Mouse (Mus musculus) ovary, adult 2 months (tissue): ENCODE measurements around the gene Nt5c. TPM values are rescaled to one million over a fixed set of nuclear protein-coding genes. Genes with fewer than 3 reads are reported as not detected.

ENCODE experiments used
- polyA plus RNA-seq: library from polyadenylated mRNA; depleted of rRNA; stranded (reverse); fragments of >200 nt; gene quantifications from 2 replicates; pipeline ENCODE4 v1.2.3, GENCODE M21; 2012; rRNA removed

Nt5c gene
- 67.3 and 81.9 TPM in 2 replicates for polyA plus RNA-seq

DNA sequence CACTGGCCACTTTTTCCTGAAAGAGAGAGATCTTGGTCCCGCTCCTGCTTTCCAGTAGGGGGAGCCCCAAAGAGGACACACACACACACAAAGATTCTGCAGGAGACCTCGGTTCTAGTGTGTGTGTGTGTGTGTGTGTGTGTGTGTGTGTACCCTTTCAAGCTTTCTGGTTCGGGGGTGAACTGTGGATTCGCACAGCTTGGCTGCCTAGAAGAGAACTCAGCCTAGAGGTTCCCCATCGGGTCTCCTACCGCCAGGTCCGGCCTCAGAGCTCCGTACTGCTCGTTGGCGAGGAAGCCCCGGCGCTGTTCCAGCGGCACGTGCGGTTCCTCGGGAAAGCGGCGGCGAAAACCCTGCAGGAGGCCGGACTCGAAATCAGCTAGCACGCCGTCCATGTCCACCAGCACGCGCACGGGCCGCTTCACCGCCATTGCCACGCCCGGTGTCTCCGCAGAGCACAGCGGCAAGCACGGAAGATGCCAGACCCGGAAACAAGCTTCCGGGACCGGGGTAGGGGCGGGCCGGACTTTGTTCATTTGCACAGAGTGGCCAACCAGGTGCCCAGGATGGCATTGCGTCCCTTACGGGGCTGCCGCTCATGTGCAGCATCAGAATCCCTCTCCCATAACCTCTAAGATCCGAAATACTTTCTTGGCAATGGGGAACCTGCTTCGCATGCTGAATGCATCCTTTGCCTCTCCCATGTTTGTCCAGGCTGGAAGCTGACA lies at the start of gene Nt5c:
Gene Nt5c, minus strand, starts transcription at position 507 of the 728 bp plus-strand sequence.

GRCm38 (mm10) chr11:115536038-115536681 lies 44.5 kb upstream of the Nt5c start, which contains the start of gene Sumo2:
Gene Sumo2, minus strand, starts transcription at chr11:115536276.

GRCm38 (mm10) chr11:115514238-115514663 lies 22.6 kb upstream of the Nt5c start, which contains the start of gene Jpt1:
Gene Jpt1, minus strand, starts transcription at chr11:115514387.

GRCm38 (mm10) chr11:115475025-115475757 lies 16.5 kb downstream of the Nt5c start, which contains the start of gene Armc7:
Gene Armc7, plus strand, starts transcription at chr11:115475667.

DNA sequence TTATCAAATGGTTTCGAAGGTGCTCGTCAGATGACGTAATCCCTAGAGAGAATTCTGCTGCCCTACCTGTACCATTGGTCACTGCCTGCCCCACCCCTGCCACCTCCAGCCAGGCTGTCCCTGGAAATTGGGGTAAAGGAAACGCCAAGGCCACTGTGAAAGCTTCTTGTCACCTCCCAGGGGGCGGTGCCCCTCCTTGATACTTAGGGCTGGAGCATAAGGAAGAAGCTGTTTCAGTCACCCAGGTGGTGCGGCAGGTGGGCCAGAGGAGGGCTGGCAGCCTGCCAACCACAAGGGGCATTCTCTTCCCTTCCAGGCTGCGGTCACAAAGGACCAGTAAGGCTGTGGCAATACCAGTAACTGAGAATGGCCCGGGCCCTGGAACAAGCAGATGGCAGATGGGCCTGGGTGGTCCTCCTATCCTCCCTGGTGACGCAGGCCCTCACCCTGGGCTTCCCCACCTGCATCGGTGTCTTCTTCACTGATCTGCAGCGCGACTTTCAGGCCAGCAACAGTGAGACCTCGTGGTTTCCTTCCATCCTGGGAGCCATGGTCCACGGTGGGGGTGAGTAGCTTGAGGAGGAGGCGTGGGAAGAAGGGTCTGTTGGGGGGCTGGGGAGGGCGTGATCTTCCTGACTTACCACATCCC lies 29.3 kb downstream of the Nt5c start, which contains the start of gene Slc16a5:
Gene Slc16a5, plus strand, starts transcription at position 232 of the 649 bp plus-strand sequence.

Other genes starting within 250 kb of the Nt5c start
- 14.8 and 16.5 TPM in 2 replicates for gene Grin2c, start 224.6 kb downstream of the Nt5c start, polyA plus RNA-seq
- gene Fdxr, start 214.8 kb downstream of the Nt5c start, polyA plus RNA-seq, result 341 and 408 TPM in 2 replicates
- gene Fads6, start 194.2 kb downstream of the Nt5c start, polyA plus RNA-seq, result 45.9 and 48.3 TPM in 2 replicates
- gene Otop2, start 184.7 kb downstream of the Nt5c start, polyA plus RNA-seq, result 0.07 and 0.10 TPM in 2 replicates
- gene Ush1g, start 169.8 kb downstream of the Nt5c start, polyA plus RNA-seq, result 9.8 and 10.6 TPM in 2 replicates
- gene Otop3, start 157.1 kb downstream of the Nt5c start, polyA plus RNA-seq, result not detected in 2 replicates
- 20.6 and 25.5 TPM in 2 replicates for gene Hid1, start 124.1 kb downstream of the Nt5c start, polyA plus RNA-seq
- 38.3 and 39.4 TPM in 2 replicates for gene Cdr2l, start 109.9 kb downstream of the Nt5c start, polyA plus RNA-seq
- 82.6 and 93.1 TPM in 2 replicates for gene Mrpl58, start 88.1 kb downstream of the Nt5c start, polyA plus RNA-seq
- 25.6 and 65.5 TPM in 2 replicates for gene Atp5h, start 71.9 kb downstream of the Nt5c start, polyA plus RNA-seq
- 37.4 and 39.1 TPM in 2 replicates for gene Kctd2, start 71.7 kb downstream of the Nt5c start, polyA plus RNA-seq
- 0.94 and 1.3 TPM in 2 replicates for gene Trim80, start 51.3 kb downstream of the Nt5c start, polyA plus RNA-seq
- 0.41 and 0.72 TPM in 2 replicates for gene Slc16a5, start 29.4 kb downstream of the Nt5c start, polyA plus RNA-seq
- gene Armc7, start 16.2 kb downstream of the Nt5c start, polyA plus RNA-seq, result 11.9 and 15.6 TPM in 2 replicates
- gene Jpt1, start 22.5 kb upstream of the Nt5c start, polyA plus RNA-seq, result 203 and 234 TPM in 2 replicates
- gene Sumo2, start 44.4 kb upstream of the Nt5c start, polyA plus RNA-seq, result 22.0 and 29.5 TPM in 2 replicates
- 51.0 and 59.5 TPM in 2 replicates for gene Nup85, start 72.6 kb upstream of the Nt5c start, polyA plus RNA-seq
- 22.3 and 27.0 TPM in 2 replicates for gene Mrps7, start 112.1 kb upstream of the Nt5c start, polyA plus RNA-seq
- 26.1 and 30.8 TPM in 2 replicates for gene Gga3, start 112.2 kb upstream of the Nt5c start, polyA plus RNA-seq
- gene Mif4gd, start 121.1 kb upstream of the Nt5c start, polyA plus RNA-seq, result 108 and 116 TPM in 2 replicates
- gene Slc25a19, start 136.4 kb upstream of the Nt5c start, polyA plus RNA-seq, result 45.4 and 67.4 TPM in 2 replicates
- 41.2 and 50.6 TPM in 2 replicates for gene Grb2, start 216.7 kb upstream of the Nt5c start, polyA plus RNA-seq